Mouse (Mus musculus) heart, embryonic 13.5 days (tissue): ENCODE measurements around the gene Begain. TPM values are rescaled to one million over a fixed set of nuclear protein-coding genes. Genes with fewer than 3 reads are reported as not detected.

Source experiments
- polyA plus RNA-seq: library from polyadenylated mRNA; unstranded; fragments of >200 nt; fragmentation: Nextera tagmentation; extraction: Ambion mirVana; gene quantifications from 2 replicates; pipeline ENCODE4 v1.2.1, GENCODE M21; 2015

Begain gene
- polyA plus RNA-seq, 1 experiment from 2014 or later = 2.0 TPM

Other genes starting within 250 kb of the Begain start
- gene Slc25a29, start 232.3 kb downstream of the Begain start, polyA plus RNA-seq = 3.3 and 3.4 TPM in 2 replicates
- gene Slc25a47, start 232.2 kb downstream of the Begain start, polyA plus RNA-seq = 5.8 and 5.9 TPM in 2 replicates
- gene Wdr25, start 174.6 kb downstream of the Begain start, polyA plus RNA-seq = 4.2 and 6.3 TPM in 2 replicates
- 58.4 and 59.9 TPM in 2 replicates for gene Wars, start 174.0 kb downstream of the Begain start, polyA plus RNA-seq